Mouse (Mus musculus) urinary bladder, postnatal 36 days (tissue): ENCODE data around the gene Col2a1.

Experiments
- DNase-seq, 2 experiments: peaks; one replicate each; pipeline ENCODE4 v3.0.0; 2022; ENCODE audit warnings: low spot score in 2 of 2, mixed read lengths in 1 of 2

Col2a1 gene

GRCm38 (mm10) chr15:97963989-97964835, 40.3 kb downstream of the Col2a1 start, which contains the start of gene Tmem106c:
TSS of gene Tmem106c (plus strand) at chr15:97964200.
- peak; percentile 78 to 90 for DNase-seq

GRCm38 (mm10) chr15:97963329-97963988, 41.0 kb downstream of the Col2a1 start:
- no peak for DNase-seq

- no peak for DNase-seq
Measured at GRCm38 (mm10) chr15:97956416-97956815, 48.1 kb downstream of the Col2a1 start.

DNA sequence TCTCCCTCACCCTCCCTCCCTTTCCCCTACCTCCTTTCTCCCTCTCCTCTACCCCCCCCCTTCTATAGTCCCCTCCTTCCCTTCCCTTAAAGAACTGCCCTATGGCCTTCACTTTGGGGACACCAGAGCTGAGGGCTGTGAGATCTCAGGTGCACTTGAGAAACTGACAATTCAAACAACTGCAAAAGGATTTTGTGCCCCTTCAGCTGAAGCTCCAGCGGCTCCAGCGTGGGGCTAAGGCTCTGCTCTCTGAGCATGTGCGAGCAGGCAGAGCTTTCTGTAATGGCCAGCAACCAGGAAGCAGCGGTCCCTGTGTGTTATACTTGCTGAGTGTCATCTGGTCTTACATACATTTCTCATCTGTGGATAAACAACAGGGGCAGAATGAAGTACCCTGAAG, 48.8 kb downstream of the Col2a1 start:
- no peak for DNase-seq

- DNase-seq, result no peak
Measured at GRCm38 (mm10) chr15:97955286-97955685, 49.2 kb downstream of the Col2a1 start.

DNA sequence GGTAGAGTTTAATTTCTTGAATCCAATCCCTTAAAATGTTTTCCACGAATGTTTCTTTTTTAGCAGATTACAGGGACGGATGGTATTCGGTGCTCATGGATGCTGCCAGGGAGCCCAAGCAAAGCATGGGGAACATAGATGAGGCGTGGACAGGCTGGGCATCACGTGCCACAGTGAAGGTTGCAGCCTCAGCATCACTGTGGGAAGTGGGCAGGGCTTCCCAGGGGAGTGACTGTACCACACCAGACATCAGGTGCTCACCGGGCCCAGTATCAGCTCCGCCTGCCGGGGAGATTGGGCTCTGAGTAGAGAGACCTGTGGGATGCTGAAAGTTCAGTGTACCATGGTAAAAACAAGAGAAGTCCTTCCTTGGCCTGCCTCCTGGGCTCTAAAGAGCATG, 49.8 kb downstream of the Col2a1 start:
- no peak for DNase-seq

- no peak for DNase-seq
Measured at GRCm38 (mm10) chr15:97952889-97953189, 51.7 kb downstream of the Col2a1 start.

- DNase-seq, result peak; percentile 47 to 48
Measured at GRCm38 (mm10) chr15:97952137-97952888, 52.2 kb downstream of the Col2a1 start.

DNA sequence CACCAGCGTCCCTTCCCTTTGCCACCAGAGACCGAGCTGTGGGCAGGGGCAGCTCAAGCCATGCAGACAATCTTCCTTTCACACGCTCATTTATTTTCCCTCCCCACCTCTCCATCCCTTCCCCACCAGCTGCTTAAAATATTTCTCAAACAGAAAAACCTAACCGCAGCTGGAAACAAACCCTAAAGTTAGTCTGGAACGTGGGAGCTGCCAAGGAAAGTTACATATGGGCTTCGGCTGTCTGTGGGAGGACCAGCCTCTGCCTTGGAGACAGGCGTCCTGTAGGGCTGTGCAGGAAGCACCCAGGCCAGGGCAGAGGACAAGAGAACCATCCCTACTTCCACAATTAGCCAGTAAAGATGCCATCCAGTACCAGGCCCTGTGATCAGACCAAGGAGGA, 54.3 kb downstream of the Col2a1 start:
- DNase-seq, result no peak

DNA sequence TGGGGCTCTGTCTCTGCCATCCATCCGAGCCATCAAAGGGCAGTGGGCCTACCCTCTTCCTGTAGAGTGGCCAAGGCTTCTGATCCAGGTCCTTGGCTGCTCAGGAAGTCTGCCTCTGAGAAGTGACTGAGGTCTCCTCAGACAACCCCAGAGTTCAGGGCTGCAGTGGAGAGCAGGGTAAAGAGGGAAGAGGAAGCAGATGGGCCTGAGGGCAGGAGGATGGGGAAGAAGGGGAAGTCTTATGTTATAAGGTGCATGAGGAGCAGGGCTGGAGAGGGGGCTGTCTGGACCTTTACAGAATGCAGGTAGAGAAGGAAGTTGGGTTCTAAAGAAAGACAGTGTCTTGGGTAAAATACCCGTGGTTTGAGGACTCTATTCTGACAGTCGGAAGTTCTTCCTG, 54.8 kb downstream of the Col2a1 start:
- DNase-seq, result no peak

GRCm38 (mm10) chr15:97948720-97949119, 55.8 kb downstream of the Col2a1 start:
- no peak for DNase-seq

GRCm38 (mm10) chr15:97945656-97946315, 58.7 kb downstream of the Col2a1 start:
- DNase-seq, result no peak

GRCm38 (mm10) chr15:97944919-97945574, 59.4 kb downstream of the Col2a1 start:
- DNase-seq, result no peak

GRCm38 (mm10) chr15:97943356-97943755, 61.1 kb downstream of the Col2a1 start:
- DNase-seq, result no peak

- DNase-seq, result no peak
Measured at GRCm38 (mm10) chr15:97942538-97942937, 62.0 kb downstream of the Col2a1 start.

GRCm38 (mm10) chr15:97941306-97941705, 63.2 kb downstream of the Col2a1 start:
- no peak for DNase-seq

DNA sequence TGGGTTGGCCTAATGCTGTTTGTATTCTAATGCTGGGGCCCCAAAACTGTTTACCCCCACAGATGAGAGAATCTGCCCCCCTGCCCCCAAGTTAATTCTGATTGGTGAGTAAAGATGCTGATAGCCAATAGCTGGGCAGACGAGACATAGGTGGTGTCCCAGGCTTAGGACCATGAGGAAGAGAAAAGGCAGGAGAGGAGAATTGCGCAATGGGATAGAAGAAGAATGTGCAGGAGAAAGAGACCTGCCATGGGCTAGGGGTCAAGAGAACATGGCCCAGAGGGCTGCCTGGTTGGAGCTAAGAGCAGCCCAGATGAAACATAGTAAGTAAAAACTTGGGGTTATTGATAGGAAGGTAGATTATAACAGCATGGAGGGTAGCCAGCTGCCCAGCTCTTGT, 64.4 kb downstream of the Col2a1 start:
- DNase-seq, result no peak

GRCm38 (mm10) chr15:97938580-97938979, 65.9 kb downstream of the Col2a1 start:
- no peak for DNase-seq

- no peak for DNase-seq
Measured at GRCm38 (mm10) chr15:97932441-97932840, 72.1 kb downstream of the Col2a1 start.

- no peak for DNase-seq
Measured at GRCm38 (mm10) chr15:97929259-97929824, 75.2 kb downstream of the Col2a1 start.

DNA sequence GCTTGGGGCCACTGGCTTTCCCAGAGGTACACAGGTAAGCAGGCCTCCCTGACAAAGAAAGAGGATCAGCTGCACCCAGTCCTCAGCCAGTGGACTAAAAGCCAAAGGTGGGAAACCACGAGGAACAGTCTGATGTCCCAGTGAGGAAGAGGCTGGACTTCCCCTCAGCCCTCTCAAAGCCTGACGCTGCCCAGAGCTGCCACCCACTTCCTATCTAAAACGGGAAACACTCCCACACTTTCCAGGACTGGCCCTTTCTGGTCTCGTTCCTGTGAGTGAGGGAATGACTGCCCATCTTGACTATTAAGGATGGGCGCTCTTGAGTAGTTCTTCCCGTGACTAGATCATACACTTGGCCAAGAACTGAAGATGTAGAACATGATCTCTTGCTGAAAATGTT, 76.7 kb downstream of the Col2a1 start:
- no peak for DNase-seq
